Mouse (Mus musculus): ENCODE results near the gene Xylt1. TPM values are rescaled to one million over a fixed set of nuclear protein-coding genes. Genes with fewer than 3 reads are reported as not detected.

Gene Xylt1
- polyA plus RNA-seq, 1 experiment from 2014 or later, result 0.86 TPM

GRCm38 (mm10) chr7:117406336-117406735 is 25.6 kb downstream of the Xylt1 start:
- Histone ChIP-seq H3K4me1 (no peaks in the 10 kb centered on the region), H3K36me3 (replicated peaks) (0 out of 2 replicates have a peak, but pooled peaks cover 3% of the 10 kb centered on the region), H3K4me3 (no peak overlapping the region), H3K27ac (replicated peaks) (no peak overlapping the region), H3K9me3 (no peaks in the 10 kb centered on the region), H3K27me3 (replicated peaks; ENCODE audit: low read depth, poor library complexity, severe bottlenecking) (no peaks in the 10 kb centered on the region)
- DNase-seq (ENCODE audit: low spot score), result no peak
- WGBS, result 93% methylated on average over 3 of the region's 3 CpGs

GRCm38 (mm10) chr7:117409268-117409988 is 28.6 kb downstream of the Xylt1 start:
- Histone ChIP-seq H3K27ac (replicated peaks) (no peak overlapping the region), H3K36me3 (replicated peaks) (0 out of 2 replicates have a peak, but pooled peaks cover 3% of the 10 kb centered on the region), H3K27me3 (replicated peaks; ENCODE audit: low read depth, poor library complexity, severe bottlenecking) (no peaks in the 10 kb centered on the region), H3K4me3 (no peak overlapping the region), H3K4me1 (no peaks in the 10 kb centered on the region), H3K9me3 (no peaks in the 10 kb centered on the region)
- 88% methylated on average over 8 of the region's 8 CpGs for WGBS
- DNase-seq (ENCODE audit: low spot score), result no peak

DNA sequence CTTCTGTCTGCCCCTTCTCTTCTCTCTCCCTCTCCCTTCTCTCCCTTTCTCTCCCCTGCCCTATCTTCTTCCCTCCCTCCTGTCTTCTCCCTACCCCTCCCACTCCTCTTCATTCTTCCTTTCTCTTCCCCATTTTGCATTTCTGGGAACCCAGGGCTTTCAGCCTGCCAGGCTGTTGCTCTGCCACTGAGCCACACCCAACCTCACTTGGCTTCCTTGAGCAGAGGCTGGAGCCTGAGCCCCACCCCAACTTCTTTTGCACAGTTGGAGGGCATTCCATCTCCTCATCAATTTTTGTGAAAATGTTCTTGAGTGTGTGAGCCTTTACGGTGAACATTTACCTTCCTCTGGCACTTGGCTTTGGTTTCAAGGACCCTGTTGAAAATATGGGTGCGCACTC is 31.1 kb downstream of the Xylt1 start:
- 90% methylated on average over 2 of the region's 2 CpGs for WGBS
- no peaks in the 10 kb centered on the region for H3K9me3 ChIP-seq
- 0 out of 2 replicates have a peak, but pooled peaks cover 4% of the 10 kb centered on the region for H3K4me1 ChIP-seq
- no peaks in the 10 kb centered on the region for H3K27me3 ChIP-seq (replicated peaks; ENCODE audit: low read depth, poor library complexity, severe bottlenecking)
- no peak for DNase-seq (ENCODE audit: low spot score)
- no peak overlapping the region for H3K27ac ChIP-seq (replicated peaks)
- no peak overlapping the region for H3K4me3 ChIP-seq
- H3K36me3 ChIP-seq (replicated peaks), result 0 out of 2 replicates have a peak, but pooled peaks cover 3% of the 10 kb centered on the region

DNA sequence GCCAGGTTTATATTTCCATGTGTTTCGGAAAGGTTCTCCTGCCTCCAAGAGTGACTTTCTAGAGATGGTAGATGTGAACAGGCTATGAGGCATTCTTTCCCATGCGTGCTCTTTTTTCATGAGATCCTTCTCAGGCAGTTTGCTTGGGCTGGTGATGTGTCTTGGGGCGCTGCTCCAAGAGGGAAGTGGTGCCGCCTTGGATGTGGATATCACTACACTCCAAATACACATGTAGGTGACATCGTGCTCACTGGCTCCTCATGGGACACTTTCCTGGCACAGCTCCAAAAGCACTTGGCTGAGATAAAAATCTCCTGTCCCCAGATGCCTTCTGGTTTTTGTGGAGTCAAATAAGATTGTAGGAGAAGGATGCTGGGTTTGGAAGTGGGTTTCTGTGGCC is 31.6 kb downstream of the Xylt1 start:
- 91% methylated on average over 5 of the region's 5 CpGs for WGBS
- no peak for DNase-seq (ENCODE audit: low spot score)

DNA sequence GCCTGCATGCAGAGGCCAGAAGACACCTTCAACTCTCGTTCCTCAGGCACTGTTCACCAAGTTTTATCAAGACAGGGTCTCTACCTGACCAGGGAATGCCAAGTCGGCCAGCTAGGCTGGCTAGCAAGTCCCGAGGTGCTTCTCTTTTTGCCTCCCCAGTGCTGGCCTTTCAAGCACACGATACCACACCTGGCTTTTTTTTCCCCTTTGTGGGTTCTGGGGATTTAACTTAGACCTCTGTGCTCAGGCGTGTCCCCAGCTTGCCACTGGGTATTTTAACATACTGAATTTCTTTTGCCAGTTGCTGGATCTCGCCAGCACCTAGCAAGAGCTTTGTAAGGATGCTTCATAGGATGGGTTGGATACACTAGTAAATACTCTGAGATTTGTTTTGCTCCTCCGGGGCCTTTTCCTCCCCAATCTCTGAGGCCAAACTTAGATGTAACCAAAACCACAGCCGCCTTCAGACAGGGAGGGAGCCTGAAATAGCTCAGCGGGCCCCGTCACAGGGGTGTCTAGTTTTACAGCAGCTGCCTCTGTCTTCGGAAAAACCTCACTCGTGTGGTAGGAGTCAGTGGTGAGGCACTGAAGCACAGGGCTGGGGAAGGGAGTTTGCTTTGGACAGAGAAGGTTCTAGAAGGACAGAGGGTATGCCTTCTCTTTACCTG is 33.7 kb downstream of the Xylt1 start:
- Histone ChIP-seq H3K27me3 (replicated peaks; ENCODE audit: low read depth, poor library complexity, severe bottlenecking) (no peaks in the 10 kb centered on the region), H3K27ac (replicated peaks) (no peak overlapping the region), H3K36me3 (replicated peaks) (no peaks in the 10 kb centered on the region), H3K4me1 (0 out of 2 replicates have a peak, but pooled peaks cover 4% of the 10 kb centered on the region), H3K9me3 (no peaks in the 10 kb centered on the region), H3K4me3 (no peak overlapping the region)
- 82% methylated on average over 12 of the region's 12 CpGs for WGBS
- DNase-seq (ENCODE audit: low spot score), result no peak

More for the DNA sequence above, 31.6 kb downstream of the Xylt1 start:
- Histone ChIP-seq H3K27ac (replicated peaks) (no peak overlapping the region), H3K36me3 (replicated peaks) (0 out of 2 replicates have a peak, but pooled peaks cover 3% of the 10 kb centered on the region), H3K4me1 (0 out of 2 replicates have a peak, but pooled peaks cover 4% of the 10 kb centered on the region), H3K4me3 (no peak overlapping the region), H3K9me3 (no peaks in the 10 kb centered on the region), H3K27me3 (replicated peaks; ENCODE audit: low read depth, poor library complexity, severe bottlenecking) (no peaks in the 10 kb centered on the region)

DNA sequence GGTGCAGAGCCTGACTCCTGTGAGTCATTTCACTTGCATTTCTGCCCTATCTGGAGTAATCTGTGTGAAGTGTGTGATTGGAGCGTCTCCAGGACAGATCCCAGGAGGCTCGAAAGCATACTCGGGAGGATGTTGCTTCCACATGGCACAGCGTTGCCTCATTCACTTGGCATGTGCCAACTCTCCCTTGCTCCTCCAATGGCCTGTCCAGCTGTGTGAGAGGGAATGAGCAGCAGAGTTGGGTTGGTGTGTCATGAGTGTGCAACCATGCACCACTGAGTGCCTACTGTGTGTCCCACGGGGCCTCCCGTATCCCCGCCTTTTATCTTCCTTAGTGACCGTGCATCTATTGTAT is 34.2 kb downstream of the Xylt1 start:
- 92% methylated on average over 8 of the region's 8 CpGs for WGBS
- no peak overlapping the region for H3K4me3 ChIP-seq
- peaks cover 6% of the 10 kb centered on the region for H3K4me1 ChIP-seq
- H3K27ac ChIP-seq (replicated peaks), result no peak overlapping the region
- H3K27me3 ChIP-seq (replicated peaks; ENCODE audit: low read depth, poor library complexity, severe bottlenecking), result no peaks in the 10 kb centered on the region
- no peaks in the 10 kb centered on the region for H3K9me3 ChIP-seq
- H3K36me3 ChIP-seq (replicated peaks), result no peaks in the 10 kb centered on the region
- DNase-seq (ENCODE audit: low spot score), result no peak

DNA sequence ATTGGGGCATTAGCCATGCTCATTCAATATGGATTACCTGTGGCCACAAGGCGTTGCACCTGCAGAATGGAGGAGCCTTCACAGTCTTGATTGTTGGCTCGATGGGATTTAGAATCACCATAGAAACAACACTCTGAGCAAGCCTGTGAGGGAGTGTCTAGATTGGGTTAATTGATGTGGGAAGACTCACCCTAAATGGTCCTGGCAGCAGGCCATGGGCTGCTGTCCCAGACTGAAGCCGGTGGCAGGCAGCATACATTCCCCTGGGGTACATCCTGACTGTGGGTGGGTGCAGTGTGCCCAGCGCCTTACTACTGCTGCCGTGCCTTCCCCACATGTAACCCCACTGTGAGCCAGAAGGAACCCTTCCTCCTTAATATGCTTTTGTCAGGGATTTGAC is 38.3 kb downstream of the Xylt1 start:
- no peak for DNase-seq (ENCODE audit: low spot score)
- no peaks in the 10 kb centered on the region for H3K9me3 ChIP-seq
- WGBS, result 69% methylated on average over 5 of the region's 5 CpGs
- peaks cover 26% of the 10 kb centered on the region for H3K4me1 ChIP-seq
- H3K36me3 ChIP-seq (replicated peaks), result no peaks in the 10 kb centered on the region
- no peaks in the 10 kb centered on the region for H3K27me3 ChIP-seq (replicated peaks; ENCODE audit: low read depth, poor library complexity, severe bottlenecking)
- no peak overlapping the region for H3K27ac ChIP-seq (replicated peaks)
- H3K4me3 ChIP-seq, result no peak overlapping the region

DNA sequence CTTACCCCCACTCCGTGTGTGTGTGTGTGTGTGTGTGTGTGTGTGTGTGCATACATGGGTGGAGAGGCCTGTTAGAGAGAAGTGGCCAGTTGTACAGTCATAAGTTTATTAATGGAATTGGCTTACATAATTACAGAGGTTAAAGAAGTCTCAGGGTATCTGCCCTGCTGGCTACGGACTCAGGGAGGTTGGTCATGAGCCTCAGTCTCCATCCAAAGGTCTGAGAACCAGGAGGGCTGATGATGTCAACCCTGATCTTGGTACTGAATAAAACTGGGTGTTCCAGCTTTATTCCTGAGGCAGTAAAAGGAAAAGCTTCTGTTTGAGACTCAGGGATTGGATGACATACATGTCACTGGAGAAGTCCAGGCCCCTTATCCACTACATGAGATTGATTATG is 39.1 kb downstream of the Xylt1 start:
- Histone ChIP-seq H3K36me3 (replicated peaks) (no peaks in the 10 kb centered on the region), H3K9me3 (no peaks in the 10 kb centered on the region), H3K4me1 (peaks cover 26% of the 10 kb centered on the region), H3K4me3 (no peak overlapping the region), H3K27me3 (replicated peaks; ENCODE audit: low read depth, poor library complexity, severe bottlenecking) (no peaks in the 10 kb centered on the region), H3K27ac (replicated peaks) (no peak overlapping the region)
- 83% methylated on average over 2 of the region's 2 CpGs for WGBS
- DNase-seq (ENCODE audit: low spot score), result no peak

DNA sequence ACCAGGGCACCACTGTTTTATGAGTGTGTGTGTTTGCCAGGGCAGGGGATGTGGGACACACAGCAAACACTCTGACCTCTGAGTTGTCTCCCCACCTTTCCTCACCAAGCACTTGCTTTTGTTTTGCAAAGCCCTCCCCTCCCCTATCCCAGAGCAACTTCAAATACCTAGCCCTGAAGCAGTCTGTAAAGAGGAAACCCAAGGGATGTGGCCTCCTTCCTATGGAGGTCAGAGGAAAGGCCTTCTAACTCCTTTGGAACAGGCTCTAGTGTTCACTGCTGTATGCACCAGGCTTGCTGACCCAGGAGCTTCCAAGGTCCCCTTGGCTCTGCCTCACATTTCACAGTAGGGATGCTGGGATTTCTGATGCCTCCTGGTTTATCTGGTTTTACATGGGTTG is 39.5 kb downstream of the Xylt1 start:
- H3K27ac ChIP-seq (replicated peaks), result no peak overlapping the region
- peaks cover 24% of the 10 kb centered on the region for H3K4me1 ChIP-seq
- no peak for DNase-seq (ENCODE audit: low spot score)

GRCm38 (mm10) chr7:117420836-117421566 is 40.2 kb downstream of the Xylt1 start:
- Histone ChIP-seq H3K4me1 (peaks cover 24% of the 10 kb centered on the region), H3K4me3 (no peak overlapping the region), H3K9me3 (no peaks in the 10 kb centered on the region), H3K27me3 (replicated peaks; ENCODE audit: low read depth, poor library complexity, severe bottlenecking) (no peaks in the 10 kb centered on the region), H3K27ac (replicated peaks) (no peak overlapping the region), H3K36me3 (replicated peaks) (no peaks in the 10 kb centered on the region)
- DNase-seq (ENCODE audit: low spot score), result no peak
- WGBS, result 51% methylated on average over 11 of the region's 11 CpGs

More for the DNA sequence above, 39.5 kb downstream of the Xylt1 start:
- Histone ChIP-seq H3K4me3 (no peak overlapping the region), H3K36me3 (replicated peaks) (no peaks in the 10 kb centered on the region), H3K27me3 (replicated peaks; ENCODE audit: low read depth, poor library complexity, severe bottlenecking) (no peaks in the 10 kb centered on the region), H3K9me3 (no peaks in the 10 kb centered on the region)

DNA sequence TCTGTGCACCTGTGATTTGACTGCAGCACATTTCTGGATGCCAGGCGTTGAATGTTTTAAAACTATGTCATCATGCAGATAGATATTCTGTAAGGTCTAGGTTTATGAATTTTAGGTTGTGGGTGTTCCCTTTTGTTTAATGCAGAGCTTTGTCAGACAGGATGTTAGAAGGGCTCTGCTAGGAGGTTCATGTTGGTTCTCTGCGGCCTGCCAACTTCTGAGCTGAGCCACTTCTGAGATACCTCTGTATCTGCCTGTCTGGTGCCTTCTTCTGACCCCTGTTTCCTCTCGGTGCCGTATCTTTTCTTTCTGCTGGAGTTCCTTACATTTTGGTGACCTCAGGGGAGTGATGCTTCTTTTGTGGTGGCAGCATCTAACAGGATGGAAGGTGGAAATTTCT is 44.1 kb downstream of the Xylt1 start:
- DNase-seq (ENCODE audit: low spot score), result no peak
- Histone ChIP-seq H3K9me3 (no peaks in the 10 kb centered on the region), H3K36me3 (replicated peaks) (no peaks in the 10 kb centered on the region), H3K27me3 (replicated peaks; ENCODE audit: low read depth, poor library complexity, severe bottlenecking) (no peaks in the 10 kb centered on the region), H3K4me1 (peaks cover 43% of the 10 kb centered on the region), H3K4me3 (no peak overlapping the region), H3K27ac (replicated peaks) (no peak overlapping the region)
- 87% methylated on average over 4 of the region's 4 CpGs for WGBS

DNA sequence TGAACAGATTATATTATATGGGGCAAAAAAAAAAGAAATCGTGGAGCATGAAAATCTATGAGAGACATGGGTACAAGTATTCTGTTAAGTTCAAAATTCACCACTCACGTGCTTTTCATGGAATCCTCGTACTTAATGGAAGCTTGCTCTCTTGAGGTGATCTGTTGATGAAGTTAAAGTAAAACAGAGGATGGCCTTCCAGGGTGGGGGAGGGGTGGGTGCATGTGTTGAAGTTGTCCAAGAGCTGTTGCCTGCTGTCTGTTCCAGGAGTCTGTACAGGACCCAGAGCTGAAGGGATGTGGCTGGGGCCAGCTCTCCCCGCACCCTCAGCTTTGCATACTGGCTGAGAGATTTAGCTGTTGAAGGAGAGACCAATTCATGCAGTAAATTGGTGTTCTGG is 45.6 kb downstream of the Xylt1 start:
- DNase-seq (ENCODE audit: low spot score), result no peak
- H3K9me3 ChIP-seq, result no peaks in the 10 kb centered on the region
- H3K36me3 ChIP-seq (replicated peaks), result no peaks in the 10 kb centered on the region
- no peak overlapping the region for H3K27ac ChIP-seq (replicated peaks)
- no peaks in the 10 kb centered on the region for H3K27me3 ChIP-seq (replicated peaks; ENCODE audit: low read depth, poor library complexity, severe bottlenecking)
- 81% methylated on average over 4 of the region's 4 CpGs for WGBS
- H3K4me3 ChIP-seq, result no peak overlapping the region
- peaks cover 29% of the 10 kb centered on the region for H3K4me1 ChIP-seq

Measured in embryonic facial prominence, embryonic 10.5 days (tissue).